ENCODE assay signal across 10 mouse cellular contexts in the genomic region with DNA sequence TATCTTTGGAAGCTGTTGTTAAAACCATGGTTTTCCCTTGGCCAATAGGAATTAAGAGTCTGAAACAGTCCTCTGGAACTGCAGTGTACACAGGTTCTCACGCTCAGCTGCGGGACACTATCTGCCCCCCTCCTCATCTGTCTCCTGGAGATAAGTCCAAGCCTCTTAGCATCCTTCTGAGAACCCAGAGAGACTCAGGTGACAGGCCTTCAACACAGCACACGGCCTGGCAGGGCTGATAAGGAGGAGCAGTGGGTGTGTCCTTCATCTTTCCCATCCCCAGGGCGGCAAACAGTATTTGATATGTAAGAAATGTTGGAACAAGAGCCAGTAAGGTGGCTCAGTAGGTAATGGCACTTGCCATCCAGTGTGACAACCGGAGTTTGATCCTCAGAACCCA. TPM values are rescaled to one million over a fixed set of nuclear protein-coding genes. Genes with fewer than 3 reads are reported as not detected.
DNase-seq lines count a peak whose midpoint lies in the region; ATAC-seq and TF ChIP-seq lines count a peak whose summit lies in the region.
"Had no signal": no experiment of that assay in that cellular context is flagged by ENCODE, and none has a peak within 500 bp of the region (broad histone marks: within the 10 kb centered on the region; RNA-seq: fewer than 3 reads in every experiment).

No protein-coding gene starts in this region.

- no peak overlapping the region for H3K9ac ChIP-seq in intestine, embryonic 15.5 days
- no peak overlapping the region for H3K9ac ChIP-seq in intestine, postnatal 0 days (ENCODE audit: low read depth, low read length)
- H3K9ac ChIP-seq in MEL (ENCODE audit: control insufficient read depth, low read depth, low read length, poor library complexity, severe bottlenecking) = no peak overlapping the region
- peak overlapping the region; percentile 54 for H3K9ac ChIP-seq in liver, embryonic 15.5 days
- H3K9ac ChIP-seq in hindbrain, embryonic 13.5 days = no peak overlapping the region
- no peak overlapping the region for H3K9ac ChIP-seq in forebrain, embryonic 11.5 days (ENCODE audit: low read length)

- ATAC-seq in intestine, embryonic 15.5 days = peak; percentile 72
- ATAC-seq in intestine, postnatal 0 days = no peak
- ATAC-seq in common myeloid progenitor, adult 5-6 weeks (replicated peaks; ENCODE audit: low read depth, poor library complexity, severe bottlenecking) = peak; percentile 76; the same call in 1 of the 2 replicates
- peak; percentile 99 for ATAC-seq in liver, embryonic 15.5 days (ENCODE audit: insufficient read depth)
- ATAC-seq in hindbrain, embryonic 13.5 days (ENCODE audit: low FRiP score) = no peak
- no peak for ATAC-seq in forebrain, embryonic 11.5 days (replicated peaks; ENCODE audit: low FRiP score)

- no peak overlapping the region for H3K4me3 ChIP-seq in intestine, embryonic 15.5 days (replicated peaks)
- H3K4me3 ChIP-seq in intestine, postnatal 0 days (ENCODE audit: low read depth, low read length) = no peak overlapping the region
- H3K4me3 ChIP-seq in MEL (ENCODE audit: control insufficient read depth in 1 of 2, insufficient read depth in 1 of 2, low read depth in 2 of 2, low read length in 2 of 2) = no peak overlapping the region
- H3K4me3 ChIP-seq in liver, embryonic 15.5 days (replicated peaks) = peak overlapping the region; percentile 39
- H3K4me3 ChIP-seq in hindbrain, embryonic 13.5 days = no peak overlapping the region
- H3K4me3 ChIP-seq in forebrain, embryonic 11.5 days (ENCODE audit: low read depth, low read length) = no peak overlapping the region
- H3K4me3 ChIP-seq: megakaryocyte, embryonic 14.5 days had no signal

- TF ChIP-seq EP300 in MEL (IDR thresholded peaks at IDR 0.05; ENCODE audit: low read depth in 1 of 2, low read length in 2 of 2) = peak; percentile 47 to 75

- H3K27ac ChIP-seq in intestine, embryonic 15.5 days = no peak overlapping the region
- H3K27ac ChIP-seq in intestine, postnatal 0 days (ENCODE audit: low read depth, low read length) = no peak overlapping the region
- H3K27ac ChIP-seq in MEL (ENCODE audit: control insufficient read depth, low read depth, low read length) = no peak overlapping the region
- H3K27ac ChIP-seq in liver, embryonic 15.5 days (replicated peaks) = peak overlapping the region; percentile 94
- no peak overlapping the region for H3K27ac ChIP-seq in hindbrain, embryonic 13.5 days
- H3K27ac ChIP-seq in forebrain, embryonic 11.5 days (ENCODE audit: low read depth, low read length) = no peak overlapping the region

- H3K4me2 ChIP-seq in intestine, embryonic 15.5 days (replicated peaks) = no peak overlapping the region
- H3K4me2 ChIP-seq in intestine, postnatal 0 days (replicated peaks; ENCODE audit: low read depth) = no peak overlapping the region
- H3K4me2 ChIP-seq in liver, embryonic 15.5 days = peak overlapping the region; percentile 69
- H3K4me2 ChIP-seq in hindbrain, embryonic 13.5 days = no peak overlapping the region
- H3K4me2 ChIP-seq in forebrain, embryonic 11.5 days (ENCODE audit: low read depth, low read length, severe bottlenecking) = no peak overlapping the region

- H3K9me3 ChIP-seq in intestine, embryonic 15.5 days = no peaks in the 10 kb centered on the region
- no peaks in the 10 kb centered on the region for H3K9me3 ChIP-seq in intestine, postnatal 0 days (ENCODE audit: control insufficient read depth)
- H3K9me3 ChIP-seq in MEL (replicated peaks; ENCODE audit: insufficient read depth, low read length) = no peaks in the 10 kb centered on the region
- no peaks in the 10 kb centered on the region for H3K9me3 ChIP-seq in liver, embryonic 15.5 days (replicated peaks)
- H3K9me3 ChIP-seq in hindbrain, embryonic 13.5 days = no peaks in the 10 kb centered on the region
- H3K9me3 ChIP-seq in forebrain, embryonic 11.5 days (ENCODE audit: control insufficient read depth, low read length) = no peaks in the 10 kb centered on the region
- H3K9me3 ChIP-seq: megakaryocyte, embryonic 14.5 days had no signal

- H3K27me3 ChIP-seq in intestine, embryonic 15.5 days (replicated peaks) = no peaks in the 10 kb centered on the region
- no peaks in the 10 kb centered on the region for H3K27me3 ChIP-seq in intestine, postnatal 0 days (replicated peaks; ENCODE audit: control insufficient read depth, insufficient read depth, low read length)
- no peaks in the 10 kb centered on the region for H3K27me3 ChIP-seq in MEL (ENCODE audit: control insufficient read depth in 1 of 2, insufficient read depth in 2 of 2, low read length in 2 of 2)
- no peaks in the 10 kb centered on the region for H3K27me3 ChIP-seq in liver, embryonic 15.5 days
- H3K27me3 ChIP-seq in hindbrain, embryonic 13.5 days = no peaks in the 10 kb centered on the region
- H3K27me3 ChIP-seq in forebrain, embryonic 11.5 days (ENCODE audit: control insufficient read depth, insufficient read depth, low read length) = no peaks in the 10 kb centered on the region
- H3K27me3 ChIP-seq: megakaryocyte, embryonic 14.5 days had no signal

- H3K4me1 ChIP-seq in intestine, embryonic 15.5 days (replicated peaks) = 0 out of 2 replicates have a peak, but pooled peaks cover 6% of the 10 kb centered on the region
- no peaks in the 10 kb centered on the region; the same call in 1 of the 2 replicates for H3K4me1 ChIP-seq in intestine, postnatal 0 days (replicated peaks; ENCODE audit: control insufficient read depth, insufficient read depth, low read length)
- peaks cover 0 to 4% of the 10 kb centered on the region in 2 experiments; a peak in 1 of 4 replicates for H3K4me1 ChIP-seq in MEL (ENCODE audit: control insufficient read depth in 1 of 2, insufficient read depth in 2 of 2, low read length in 2 of 2)
- H3K4me1 ChIP-seq in liver, embryonic 15.5 days (replicated peaks) = peaks cover 88% of the 10 kb centered on the region
- H3K4me1 ChIP-seq in hindbrain, embryonic 13.5 days (replicated peaks) = peaks cover 32% of the 10 kb centered on the region
- 0 out of 2 replicates have a peak, but pooled peaks cover 3% of the 10 kb centered on the region for H3K4me1 ChIP-seq in forebrain, embryonic 11.5 days (replicated peaks; ENCODE audit: control insufficient read depth, insufficient read depth, low read length)
- H3K4me1 ChIP-seq: megakaryocyte, embryonic 14.5 days had no signal

- TF ChIP-seq RAD21 in MEL (IDR thresholded peaks at IDR 0.05; ENCODE audit: low read depth, low read length) = no peak

- WGBS in intestine, embryonic 15.5 days = 68% methylated on average over 5 of the region's 5 CpGs
- 72% methylated on average over 5 of the region's 5 CpGs for WGBS in intestine, postnatal 0 days
- WGBS in liver, embryonic 15.5 days (ENCODE audit: insufficient replicate concordance) = 20% methylated on average over 5 of the region's 5 CpGs
- WGBS in hindbrain, embryonic 13.5 days = 88% methylated on average over 5 of the region's 5 CpGs
- 85% methylated on average over 5 of the region's 5 CpGs for WGBS in forebrain, embryonic 11.5 days

- DNase-seq in MEL (ENCODE audit: low read depth, low spot score) = peak; percentile 67
- DNase-seq in forebrain, embryonic 11.5 days (ENCODE audit: low spot score) = no peak
- DNase-seq in cerebellum, postnatal 10 days = no peak
- DNase-seq: adrenal gland, postnatal 14 days had no signal

- no peak for TF ChIP-seq CTCF in intestine, postnatal 0 days (IDR thresholded peaks at IDR 0.05; ENCODE audit: low read depth)
- no peak for TF ChIP-seq CTCF in MEL (IDR thresholded peaks at IDR 0.05 in 2 of 3, conservative IDR thresholded peaks at IDR 0.05 in 1 of 3; ENCODE audit: control insufficient read depth in 1 of 3, insufficient read depth in 1 of 3, low read depth in 2 of 3, low read length in 3 of 3, poor library complexity in 1 of 3, severe bottlenecking in 1 of 3)

- H3K79me2 ChIP-seq in MEL (ENCODE audit: control insufficient read depth, insufficient read depth, low read length, poor library complexity) = no peaks in the 10 kb centered on the region

- H3K36me3 ChIP-seq in intestine, embryonic 15.5 days = no peaks in the 10 kb centered on the region
- H3K36me3 ChIP-seq in intestine, postnatal 0 days (ENCODE audit: control insufficient read depth, insufficient read depth) = no peaks in the 10 kb centered on the region
- no peaks in the 10 kb centered on the region for H3K36me3 ChIP-seq in MEL (ENCODE audit: control insufficient read depth in 1 of 2, insufficient read depth in 2 of 2, low read length in 2 of 2)
- H3K36me3 ChIP-seq in liver, embryonic 15.5 days (replicated peaks) = 0 out of 2 replicates have a peak, but pooled peaks cover 4% of the 10 kb centered on the region
- no peaks in the 10 kb centered on the region for H3K36me3 ChIP-seq in hindbrain, embryonic 13.5 days
- no peaks in the 10 kb centered on the region; the same call in 1 of the 2 replicates for H3K36me3 ChIP-seq in forebrain, embryonic 11.5 days (ENCODE audit: control insufficient read depth, insufficient read depth, low read length)

- TF ChIP-seq POLR2A in MEL (IDR thresholded peaks at IDR 0.05; ENCODE audit: control insufficient read depth in 1 of 2, insufficient read depth in 1 of 2, low read depth in 1 of 2, low read length in 2 of 2, poor library complexity in 1 of 2) = no peak

TF ChIP-seq in MEL, 35 proteins besides CTCF, POLR2A, EP300 and RAD21 (continues in another document):
- TF ChIP-seq KAT2A (conservative IDR thresholded peaks at IDR 0.05; ENCODE audit: low read depth, low read length) (no peak), ZNF384 (IDR thresholded peaks at IDR 0.05; ENCODE audit: low read depth, low read length) (no peak), BHLHE40 (IDR thresholded peaks at IDR 0.05; ENCODE audit: borderline replicate concordance, low read depth, low read length) (peak; percentile 47; the same call in 1 of the 2 replicates), MAFK (IDR thresholded peaks at IDR 0.05; ENCODE audit: borderline replicate concordance, low read depth, low read length) (no peak), ETS1 (IDR thresholded peaks at IDR 0.05; ENCODE audit: low read depth, low read length) (peak; percentile 53; the same call in 1 of the 2 replicates), GATA1 (IDR thresholded peaks at IDR 0.05; ENCODE audit: low read depth, low read length) (peak; percentile 83), JUND (IDR thresholded peaks at IDR 0.05; ENCODE audit: low read depth, low read length) (no peak), TAL1 (IDR thresholded peaks at IDR 0.05; ENCODE audit: low read length) (peak; percentile 85)

RNA-seq across cellular contexts. Expression of a gene that starts 20.2 kb away (rescaled TPM):
- polyA plus RNA-seq in intestine, embryonic 15.5 days (2015; fragmentation: Nextera tagmentation; extraction: Ambion mirVana) = 21.4 and 22.4 TPM in 2 replicates
- polyA plus RNA-seq in intestine, postnatal 0 days (2015; fragmentation: Nextera tagmentation; extraction: Ambion mirVana) = 10.2 and 11.1 TPM in 2 replicates
- total RNA-seq in MEL (2012; rRNA removed) = 0.33 and 0.39 TPM in 2 replicates
- polyA plus RNA-seq in MEL (2012; ENCODE audit: insufficient read depth in 1 of 2, insufficient read length in 2 of 2, low read depth in 1 of 2, low replicate concordance in 2 of 2, missing spikeins in 1 of 2) = 1 to 10 TPM in 1 of 2 experiments, not detected in 1; 1.5 TPM
- total RNA-seq in common myeloid progenitor, adult 5-6 weeks (2017) = 10.4 and 16.7 TPM in 2 replicates
- polyA plus RNA-seq in liver, embryonic 15.5 days (2015; fragmentation: Nextera tagmentation; extraction: Ambion mirVana) = 18.2 and 21.3 TPM in 2 replicates
- polyA plus RNA-seq in hindbrain, embryonic 13.5 days (2015; fragmentation: Nextera tagmentation; extraction: Ambion mirVana) = 34.8 and 37.0 TPM in 2 replicates
- 136 and 137 TPM in 2 replicates for polyA plus RNA-seq in forebrain, embryonic 11.5 days (2014; fragmentation: Nextera tagmentation; extraction: Ambion mirVana)

Comparison
In these comparisons a context has a peak if more than half of its experiments do, and no peak if none do; other contexts are left out.
1. ATAC-seq: peak in intestine, embryonic 15.5 days (single experiment), common myeloid progenitor, adult 5-6 weeks (single experiment) and liver, embryonic 15.5 days (single experiment); none in intestine, postnatal 0 days (single experiment), hindbrain, embryonic 13.5 days (single experiment) and forebrain, embryonic 11.5 days (single experiment).